Mouse (Mus musculus) ES-E14 (cell line): ENCODE data around the gene Slc22a13. TPM values are rescaled to one million over a fixed set of nuclear protein-coding genes. Genes with fewer than 3 reads are reported as not detected.
"Not testable (repeated sequence)": the region's sequence is repeated elsewhere in the genome, so short reads cannot be mapped to it uniquely, and the experiment has no call there.

Experiments
- DNase-seq: peaks from one replicate; pipeline ENCODE4 v3.0.0-alpha.2; 2013; ENCODE audit warnings: low read depth, low spot score
- H3K27ac ChIP-seq: 2 replicates; pipeline ENCODE4 v1.5.1; 2012; ENCODE audit warnings: low read depth, mild to moderate bottlenecking, low read length, moderate library complexity, mixed read lengths; ENCODE audit not compliant: poor library complexity, insufficient read depth, severe bottlenecking
- H3K36me3 ChIP-seq: 2 replicates; pipeline ENCODE4 v1.6.1; 2012; ENCODE audit warnings: mild to moderate bottlenecking, low read length, moderate library complexity, mixed read lengths; ENCODE audit not compliant: control insufficient read depth, poor library complexity, insufficient read depth, severe bottlenecking
- H3K4me1 ChIP-seq, 2 experiments: fragments of 150-350 bp in 1 of 2; sonication (generic) in 1 of 2; 2 replicates each; pipeline ENCODE4 v1.6.1; 2012; ENCODE audit warnings: low read length in 2 of 2, mild to moderate bottlenecking in 1 of 2, mixed read lengths in 1 of 2; ENCODE audit not compliant: control insufficient read depth in 2 of 2, insufficient read depth in 2 of 2, poor library complexity in 1 of 2
- H3K4me3 ChIP-seq, 2 experiments: fragments of 150-350 bp in 1 of 2; sonication (generic) in 1 of 2; 2 replicates each; pipeline ENCODE4 v1.5.1; 2012; ENCODE audit warnings: low read length in 2 of 2, low read depth in 1 of 2, mild to moderate bottlenecking in 1 of 2, mixed read lengths in 1 of 2; ENCODE audit not compliant: insufficient read depth in 1 of 2, poor library complexity in 1 of 2, severe bottlenecking in 1 of 2
- H3K9ac ChIP-seq: 2 replicates; pipeline ENCODE4 v1.6.1; 2012; ENCODE audit warnings: low read depth, mild to moderate bottlenecking, low read length, mixed read lengths; ENCODE audit not compliant: poor library complexity, insufficient read depth, severe bottlenecking
- H3K9me3 ChIP-seq: fragments of 150-350 bp; sonication (generic); 2 replicates; pipeline ENCODE4 v1.6.1; 2012; ENCODE audit warnings: low read depth, mild to moderate bottlenecking, low read length; ENCODE audit not compliant: control insufficient read depth, insufficient read depth
- CHD2 ChIP-seq: IDR thresholded peaks from 2 replicates; pipeline ENCODE4 v1.6.1; 2014; ENCODE audit warnings: mild to moderate bottlenecking, low read depth, low read length, inconsistent platforms
- HCFC1 ChIP-seq: IDR thresholded peaks from 2 replicates; pipeline ENCODE4 v1.6.1; 2012; ENCODE audit warnings: low read length, inconsistent platforms, borderline replicate concordance; ENCODE audit not compliant: insufficient read depth
- MAFK ChIP-seq: IDR thresholded peaks from 2 replicates; pipeline ENCODE4 v1.6.1; 2014; ENCODE audit warnings: mild to moderate bottlenecking, low read depth, low read length, inconsistent platforms; ENCODE audit not compliant: insufficient read depth
- ZC3H11A ChIP-seq: IDR thresholded peaks from 2 replicates; pipeline ENCODE4 v1.6.1; 2012; ENCODE audit warnings: low read depth, mild to moderate bottlenecking, inconsistent platforms, low read length, borderline replicate concordance
- ZNF384 ChIP-seq: IDR thresholded peaks from 2 replicates; pipeline ENCODE4 v1.6.1; 2012; ENCODE audit warnings: low read depth, low read length, inconsistent platforms
- in situ Hi-C, 2 experiments: fragments of 600-800 bp; cut with MboI; formaldehyde crosslinking; loops; one replicate each; pipeline ENCODE4 v1.15.1; 2025; ENCODE audit warnings: low sequenced_read_pairs in 2 of 2, inconsistent platforms in 1 of 2; ENCODE audit not compliant: unreplicated experiment in 2 of 2
- total RNA-seq: library from RNA; depleted of rRNA; stranded (reverse); fragments of 300-350 nt; gene quantifications from 2 replicates; pipeline ENCODE4 v1.2.3, GENCODE M21; 2012

Gene Slc22a13
- total RNA-seq, 1 experiment: 0.13 TPM

- Histone ChIP-seq H3K9me3 (peaks cover 2% of the 10 kb centered on the region; the same call in 1 of the 2 replicates), H3K4me1 (no peaks in the 10 kb centered on the region), H3K36me3 (no peaks in the 10 kb centered on the region; the same call in 1 of the 2 replicates), H3K27ac (no peak overlapping the region), H3K4me3 (no peak overlapping the region), H3K9ac (no peak overlapping the region)
- in situ Hi-C loops: no loop called here
- DNase-seq: no peak
- TF ChIP-seq ZC3H11A: no peak
- no peak for TF ChIP-seq CHD2
- no peak for TF ChIP-seq ZNF384
- TF ChIP-seq HCFC1: no peak
- TF ChIP-seq MAFK: no peak
Measured at GRCm38 (mm10) chr9:119219667-119220066, 10.8 kb upstream of the Slc22a13 start.

- H3K4me3 ChIP-seq, H3K4me1 ChIP-seq, H3K36me3 ChIP-seq, H3K27ac ChIP-seq, in situ Hi-C loops, H3K9me3 ChIP-seq, DNase-seq, H3K9ac ChIP-seq: not testable (repeated sequence)
Measured at GRCm38 (mm10) chr9:119215341-119215740, 6.4 kb upstream of the Slc22a13 start.

GRCm38 (mm10) chr9:119214601-119215000 is 5.7 kb upstream of the Slc22a13 start:
- TF ChIP-seq ZC3H11A: no peak
- no peak for TF ChIP-seq MAFK
- TF ChIP-seq ZNF384: no peak
- TF ChIP-seq HCFC1: no peak
- no peak for TF ChIP-seq CHD2
- in situ Hi-C loops: no loop called here

GRCm38 (mm10) chr9:119212996-119213395 is 4.1 kb upstream of the Slc22a13 start:
- no peak for DNase-seq
- in situ Hi-C loops: no loop called here
- TF ChIP-seq ZNF384 (no peak), MAFK (no peak), HCFC1 (no peak), CHD2 (no peak), ZC3H11A (no peak)
- H3K9ac ChIP-seq: no peak overlapping the region
- H3K27ac ChIP-seq: no peak overlapping the region
- no peak overlapping the region for H3K4me3 ChIP-seq
- no peaks in the 10 kb centered on the region for H3K36me3 ChIP-seq
- no peaks in the 10 kb centered on the region for H3K4me1 ChIP-seq
- peaks cover 2% of the 10 kb centered on the region; the same call in 1 of the 2 replicates for H3K9me3 ChIP-seq

More at GRCm38 (mm10) chr9:119214601-119215000, 5.7 kb upstream of the Slc22a13 start:
- peaks cover 2% of the 10 kb centered on the region; the same call in 1 of the 2 replicates for H3K9me3 ChIP-seq
- no peaks in the 10 kb centered on the region; the same call in 1 of the 2 replicates for H3K36me3 ChIP-seq
- H3K4me3 ChIP-seq: no peak overlapping the region
- no peaks in the 10 kb centered on the region for H3K4me1 ChIP-seq
- DNase-seq: no peak
- no peak overlapping the region for H3K9ac ChIP-seq
- no peak overlapping the region for H3K27ac ChIP-seq

GRCm38 (mm10) chr9:119207113-119207512 is 1.8 kb downstream of the Slc22a13 start:
- H3K27ac ChIP-seq: no peak overlapping the region
- no peaks in the 10 kb centered on the region for H3K4me1 ChIP-seq
- no peaks in the 10 kb centered on the region for H3K9me3 ChIP-seq
- H3K4me3 ChIP-seq: no peak overlapping the region
- TF ChIP-seq HCFC1: no peak
- in situ Hi-C loops: no loop called here
- H3K9ac ChIP-seq: no peak overlapping the region
- H3K36me3 ChIP-seq: no peaks in the 10 kb centered on the region
- no peak for DNase-seq
